Mouse (Mus musculus) embryo, embryonic 11 days (tissue): ENCODE data around the gene Hist2h3c2.
A peak's percentile ranks its signal among the peaks of the same experiment; 100 is the strongest.
"Not testable (repeated sequence)": the region's sequence is repeated elsewhere in the genome, so short reads cannot be mapped to it uniquely, and the experiment has no call there.

Experiments
- DNase-seq: peaks from one replicate; pipeline ENCODE4 v3.0.0-alpha.2; 2015

Hist2h3c2 gene

DNA sequence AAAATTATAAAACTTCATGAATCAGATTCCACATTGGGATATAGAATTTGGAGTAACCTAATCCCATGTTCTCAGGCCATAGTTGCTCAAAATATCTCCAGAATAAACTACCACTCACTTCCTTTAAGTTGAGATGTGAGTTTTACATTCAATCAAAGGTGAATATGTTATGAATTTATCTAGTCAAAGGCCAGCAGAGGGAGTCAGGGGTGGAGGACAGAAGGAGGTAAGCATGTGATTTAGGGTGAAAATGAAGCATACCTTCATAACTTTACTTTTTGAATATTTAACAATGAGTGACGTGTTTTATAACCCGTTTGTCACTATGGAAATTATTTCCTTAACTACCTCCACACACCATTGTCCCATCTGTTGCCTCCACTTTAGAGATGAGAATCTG lies 4.0 kb downstream of the Hist2h3c2 start:
- no peak for DNase-seq

DNA sequence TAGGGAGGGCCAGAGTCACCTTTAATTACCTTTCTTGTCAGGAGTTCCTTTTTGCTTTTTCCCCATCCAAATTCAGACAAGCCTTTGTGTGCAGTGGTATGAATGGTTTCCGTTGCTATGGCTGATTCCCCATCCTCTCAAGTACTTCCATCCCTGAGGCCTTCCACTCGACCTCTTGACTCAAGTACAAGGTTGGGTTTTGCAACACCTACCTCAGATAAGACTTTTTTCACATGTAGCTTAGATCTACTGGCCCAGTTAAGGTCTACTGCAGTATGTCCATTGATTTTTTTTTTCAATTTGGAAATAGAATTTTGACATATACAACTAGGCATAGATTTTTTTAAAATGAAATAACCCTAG lies 7.2 kb downstream of the Hist2h3c2 start:
- no peak for DNase-seq

DNA sequence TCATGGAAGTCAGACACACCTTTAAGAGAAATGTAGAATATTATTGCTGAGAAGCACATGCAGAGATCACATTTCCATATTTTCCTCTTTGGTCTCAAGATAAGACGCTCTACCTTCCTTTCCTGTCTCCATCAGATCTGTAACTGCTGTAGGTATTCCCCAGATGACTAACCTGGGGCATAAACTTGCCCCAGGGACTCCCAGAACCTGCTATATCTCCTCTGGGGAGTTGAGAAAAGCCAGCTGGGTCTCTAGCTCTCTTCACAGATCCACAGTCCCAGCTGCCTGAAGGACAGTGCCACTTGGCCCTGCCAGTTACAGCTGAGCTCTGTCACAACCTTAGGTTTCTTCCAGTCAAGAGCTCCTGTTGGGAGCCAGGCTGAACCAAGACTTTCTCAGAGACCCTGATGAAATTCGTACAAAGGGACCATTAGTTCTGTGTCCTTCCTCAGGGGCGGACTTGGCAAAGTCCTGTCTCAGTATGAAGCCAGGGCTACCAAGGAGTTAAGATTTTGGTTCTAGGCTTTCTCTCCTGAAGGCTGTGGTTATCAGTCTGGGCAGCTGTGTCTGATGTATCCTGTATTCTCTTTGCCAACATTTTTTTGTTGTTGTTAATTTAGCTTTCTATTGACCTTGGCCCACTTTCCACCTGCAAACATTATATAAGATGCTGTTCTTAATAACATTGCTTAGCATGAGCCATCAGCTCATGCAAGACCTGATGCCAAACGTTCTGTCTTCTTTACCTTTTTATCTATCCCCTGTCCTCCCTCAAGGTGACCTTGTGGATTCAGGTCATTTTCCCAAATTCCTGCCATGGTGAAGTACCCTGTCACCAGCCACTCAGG lies 7.8 kb downstream of the Hist2h3c2 start:
- DNase-seq = no peak

GRCm38 (mm10) chr3:96230404-96230803 lies 8.5 kb downstream of the Hist2h3c2 start:
- no peak for DNase-seq

DNA sequence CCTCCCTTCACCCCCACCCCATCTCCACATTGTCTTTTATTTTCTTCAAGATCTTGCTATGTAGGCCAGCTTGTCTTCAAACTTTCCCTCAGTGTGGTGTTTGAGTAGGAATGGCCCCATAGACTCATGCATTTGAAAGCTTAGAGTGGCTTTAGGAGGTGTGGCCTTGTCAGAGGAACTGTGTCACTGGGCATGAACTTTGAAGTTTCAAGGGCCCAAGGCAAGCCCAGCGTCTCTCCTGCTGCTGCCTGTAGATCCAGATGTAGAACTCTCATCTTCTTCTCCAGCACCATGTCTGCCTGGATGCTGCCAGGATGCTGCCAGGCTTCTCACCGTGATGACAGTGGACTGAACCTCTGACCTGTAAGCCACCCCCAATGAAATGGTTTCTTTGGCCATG lies 10.1 kb downstream of the Hist2h3c2 start:
- DNase-seq = no peak

GRCm38 (mm10) chr3:96226695-96227648 lies 12.0 kb downstream of the Hist2h3c2 start:
- DNase-seq = no peak

GRCm38 (mm10) chr3:96225421-96225820 lies 13.5 kb downstream of the Hist2h3c2 start:
- DNase-seq = no peak

DNA sequence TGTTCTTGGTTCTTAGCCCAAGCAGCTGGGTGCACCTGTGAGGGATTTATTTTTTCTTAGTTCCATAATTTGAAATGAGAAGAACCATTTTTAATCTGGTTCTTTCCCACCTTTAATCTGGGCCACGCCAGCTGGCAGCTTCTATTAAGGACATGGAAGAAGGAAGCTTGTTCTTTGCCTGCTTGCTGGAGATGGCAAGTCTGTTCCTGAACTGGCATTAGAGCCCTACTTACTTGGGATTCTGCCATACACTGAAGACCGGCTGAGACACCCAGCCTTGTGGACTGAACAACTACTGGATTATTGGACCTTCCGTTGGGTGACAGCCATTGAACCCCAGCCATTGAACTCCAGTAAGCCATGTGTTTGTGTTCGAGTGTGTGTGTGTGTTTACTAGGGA lies 16.2 kb downstream of the Hist2h3c2 start:
- no peak for DNase-seq

DNA sequence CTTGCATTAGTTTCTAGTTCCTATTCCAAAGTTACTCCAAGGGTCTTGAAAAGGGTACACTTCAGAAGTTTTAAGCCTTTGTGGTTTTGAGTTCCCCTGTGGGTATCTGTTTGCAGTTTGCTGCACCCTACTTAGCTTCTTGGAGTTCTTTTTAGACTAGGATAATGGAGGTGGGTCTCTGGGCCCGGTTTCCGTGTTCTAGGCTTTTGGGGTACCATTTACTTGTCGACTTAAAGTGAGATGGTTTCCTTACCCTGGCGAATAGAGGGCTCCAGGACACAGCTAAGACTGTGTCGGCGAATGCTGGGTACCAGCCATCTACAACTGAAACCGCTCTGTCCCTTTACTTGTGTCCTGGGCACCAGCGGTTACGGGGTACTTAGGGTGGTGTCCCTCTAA lies 17.3 kb downstream of the Hist2h3c2 start:
- DNase-seq = peak; percentile 23

GRCm38 (mm10) chr3:96220765-96221639 lies 17.9 kb downstream of the Hist2h3c2 start, which contains the start of the genes Hist2h2ac and Hist2h2be:
Gene Hist2h2ac, minus strand, starts transcription at chr3:96220880.
Gene Hist2h2be, plus strand, starts transcription at chr3:96221119.
- peak; percentile 94 for DNase-seq

DNA sequence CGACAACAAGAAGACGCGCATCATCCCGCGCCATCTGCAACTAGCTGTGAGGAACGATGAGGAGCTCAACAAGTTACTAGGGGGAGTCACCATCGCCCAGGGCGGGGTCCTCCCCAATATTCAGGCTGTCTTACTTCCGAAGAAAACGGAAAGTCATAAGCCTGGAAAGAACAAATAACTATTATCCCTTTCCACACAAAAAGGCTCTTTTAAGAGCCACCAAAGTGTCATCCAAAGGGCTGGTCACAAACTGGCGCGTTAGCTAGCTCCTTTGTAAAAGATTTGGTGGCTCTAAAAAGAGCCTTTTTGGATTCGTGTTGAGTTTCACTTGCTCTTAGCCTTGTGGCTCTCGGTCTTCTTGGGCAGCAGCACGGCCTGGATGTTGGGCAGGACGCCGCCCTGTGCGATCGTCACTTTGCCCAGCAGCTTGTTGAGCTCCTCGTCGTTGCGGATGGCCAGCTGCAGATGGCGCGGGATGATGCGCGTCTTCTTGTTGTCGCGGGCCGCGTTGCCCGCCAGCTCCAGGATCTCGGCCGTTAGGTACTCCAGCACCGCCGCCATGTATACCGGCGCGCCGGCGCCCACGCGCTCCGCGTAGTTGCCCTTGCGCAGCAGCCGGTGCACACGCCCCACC lies 18.7 kb downstream of the Hist2h3c2 start:
- peak; percentile 57 for DNase-seq

GRCm38 (mm10) chr3:96219661-96220130 lies 19.2 kb downstream of the Hist2h3c2 start, which contains the start of the genes Bola1 and Hist2h2ab:
Gene Bola1, minus strand, starts transcription at chr3:96219709.
Gene Hist2h2ab, plus strand, starts transcription at chr3:96219865.
- peak; percentile 88 for DNase-seq

- DNase-seq = no peak
These were observed 19.7 kb downstream of the Hist2h3c2 start for GRCm38 (mm10) chr3:96219191-96219641.

DNA sequence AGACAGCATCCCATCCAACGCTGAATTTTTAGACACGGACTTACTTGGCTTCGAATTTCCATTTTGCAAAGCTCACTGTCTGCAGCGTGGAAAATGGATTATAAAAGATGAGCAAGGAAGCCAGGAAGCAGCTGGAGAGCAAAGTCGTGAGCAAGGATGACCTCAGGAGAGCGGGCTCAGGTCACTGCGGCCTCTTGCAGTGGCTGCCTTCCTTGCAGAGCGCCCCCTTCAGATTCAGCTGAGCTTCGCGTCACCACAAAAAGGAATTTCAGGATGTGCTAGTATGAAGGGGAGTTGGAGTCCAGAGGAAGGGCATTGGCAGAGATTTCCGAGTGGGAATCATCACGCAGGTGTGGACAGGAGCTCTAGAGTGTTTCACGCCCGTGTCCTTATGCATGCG lies 29.7 kb downstream of the Hist2h3c2 start:
- peak; percentile 44 for DNase-seq

- DNase-seq = no peak
These were observed 31.1 kb downstream of the Hist2h3c2 start for GRCm38 (mm10) chr3:96207819-96208218.

DNA sequence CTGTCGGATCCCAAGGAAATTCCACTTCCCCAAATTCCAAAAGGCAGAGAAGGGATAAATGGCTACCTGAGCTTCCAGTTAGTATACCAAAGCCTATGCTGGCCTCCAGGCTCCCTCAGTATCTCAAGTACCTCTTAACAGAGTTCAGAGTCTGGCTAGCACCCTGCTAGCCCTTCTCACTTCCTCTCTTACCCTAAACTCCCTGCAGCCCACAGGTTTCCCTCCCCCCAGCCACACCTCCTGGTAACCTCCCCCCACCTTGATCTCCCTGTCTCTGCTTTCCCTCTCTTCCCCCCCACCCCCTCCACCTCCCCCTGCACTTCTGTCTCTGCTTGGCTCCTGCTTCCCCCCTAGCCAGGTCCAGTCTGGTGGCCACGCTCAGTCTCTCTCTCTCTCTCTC lies 39.2 kb downstream of the Hist2h3c2 start:
- no peak for DNase-seq

- DNase-seq = not testable (repeated sequence)
These were observed 40.2 kb downstream of the Hist2h3c2 start for GRCm38 (mm10) chr3:96198601-96199251.

GRCm38 (mm10) chr3:96198181-96198580 lies 40.7 kb downstream of the Hist2h3c2 start:
- DNase-seq = peak; percentile 41

DNA sequence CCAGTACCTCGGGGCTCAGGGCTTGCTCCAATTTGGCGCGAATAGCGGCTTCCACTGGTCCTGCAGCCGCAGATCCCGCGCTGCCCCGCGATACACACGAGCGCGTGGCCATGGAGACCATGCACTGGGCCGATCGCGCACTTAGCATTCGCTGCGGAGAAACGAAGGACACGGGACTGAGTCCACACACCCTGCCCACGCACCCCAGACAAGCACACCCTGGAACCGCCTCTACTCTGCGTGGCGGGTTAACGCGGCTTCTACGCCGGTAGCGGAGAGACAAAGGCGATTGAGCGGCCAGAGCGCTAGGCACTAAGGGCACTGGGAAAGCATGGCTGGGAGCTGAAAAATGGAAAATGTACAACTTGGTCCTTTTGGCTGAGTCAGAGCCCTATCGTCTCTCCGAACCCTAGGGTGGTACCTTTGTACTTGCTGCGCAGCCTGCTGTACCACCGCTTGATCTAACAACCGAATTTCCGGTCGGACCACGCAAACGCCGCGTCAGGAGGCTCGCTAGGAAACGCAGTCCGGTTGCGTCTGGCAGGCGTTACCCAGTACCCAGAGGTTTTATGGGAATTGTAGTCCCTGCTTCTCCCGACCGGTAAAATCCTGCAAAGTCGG lies 41.7 kb downstream of the Hist2h3c2 start:
- DNase-seq = peak; percentile 96

GRCm38 (mm10) chr3:96196437-96197128 lies 42.3 kb downstream of the Hist2h3c2 start:
- no peak for DNase-seq
